Mouse (Mus musculus): ENCODE data around the gene R3hdml.

The R3hdml gene

DNA sequence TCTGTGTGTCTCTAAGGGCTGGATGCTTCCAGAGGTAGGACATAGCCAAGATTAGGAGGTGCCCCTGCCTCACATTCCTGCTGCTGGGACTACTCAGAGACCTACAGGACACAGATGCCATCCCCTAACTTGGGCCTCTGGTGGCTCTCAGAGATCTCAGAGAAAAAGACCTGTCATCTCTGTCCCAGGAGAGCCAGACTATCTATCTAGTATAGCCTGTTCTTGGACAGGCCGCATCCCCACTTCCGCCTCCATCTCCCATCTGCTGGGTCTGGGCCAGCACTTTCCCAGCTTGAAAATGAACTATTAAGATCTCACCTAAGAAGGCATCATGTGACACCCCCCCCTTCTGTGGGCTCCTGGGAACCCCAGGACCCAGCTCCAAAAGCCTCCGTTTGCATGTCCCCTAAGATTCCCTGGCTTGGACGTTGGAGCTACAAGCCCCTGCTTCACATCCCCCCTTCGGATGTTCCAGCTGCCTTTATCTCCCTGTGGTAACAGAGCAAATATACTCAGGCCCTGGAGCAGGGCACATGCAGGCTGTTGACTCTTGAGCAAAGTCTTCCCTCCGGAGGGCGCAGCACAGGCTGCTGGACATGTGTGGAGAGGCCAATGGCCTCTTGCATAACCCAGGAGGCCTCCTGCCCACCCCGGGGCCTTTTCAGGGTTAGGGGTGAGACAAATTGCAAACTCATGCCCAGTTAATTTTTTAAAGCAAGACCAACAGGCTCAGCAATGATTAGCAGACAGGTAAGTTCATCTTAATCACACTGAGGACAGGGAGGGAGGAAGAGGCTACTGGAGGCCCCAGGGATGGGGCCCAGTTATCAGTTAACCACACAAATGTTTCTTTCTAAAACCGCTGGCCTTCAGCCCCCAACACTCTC is 48.4 kb downstream of the R3hdml start:
- DNase-seq (ENCODE audit: low spot score), result no peak

DNA sequence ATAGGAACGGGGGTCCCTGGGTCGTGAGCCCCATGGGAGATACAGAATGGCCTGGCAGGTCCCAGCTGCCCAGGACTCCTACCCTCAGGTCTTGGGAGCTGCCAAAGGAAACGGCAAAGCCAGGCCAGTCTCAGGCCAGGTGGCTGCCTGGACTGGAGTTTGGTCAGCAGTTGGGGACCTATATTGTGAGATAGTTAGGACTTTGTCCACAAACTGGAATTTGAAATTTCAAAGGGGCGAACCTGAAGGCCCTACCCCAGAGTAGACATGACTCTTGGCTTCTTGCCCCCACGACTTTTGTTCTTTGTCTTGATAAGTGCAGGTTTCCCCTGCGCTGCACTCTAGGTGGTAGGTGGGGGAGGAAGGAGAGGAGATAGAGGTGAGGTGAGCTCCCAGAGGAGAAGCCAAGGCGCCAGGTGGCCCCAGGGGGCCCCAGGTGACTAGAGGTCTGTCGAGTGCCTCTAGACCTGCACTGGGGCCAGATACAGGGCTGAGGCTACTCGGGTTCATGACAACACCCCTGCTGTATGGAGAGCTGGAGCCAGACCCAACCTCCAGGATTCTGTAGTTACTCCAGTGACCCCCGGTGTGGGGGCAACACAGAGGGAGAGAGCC is 49.6 kb downstream of the R3hdml start:
- no peak for DNase-seq (ENCODE audit: low spot score)

DNA sequence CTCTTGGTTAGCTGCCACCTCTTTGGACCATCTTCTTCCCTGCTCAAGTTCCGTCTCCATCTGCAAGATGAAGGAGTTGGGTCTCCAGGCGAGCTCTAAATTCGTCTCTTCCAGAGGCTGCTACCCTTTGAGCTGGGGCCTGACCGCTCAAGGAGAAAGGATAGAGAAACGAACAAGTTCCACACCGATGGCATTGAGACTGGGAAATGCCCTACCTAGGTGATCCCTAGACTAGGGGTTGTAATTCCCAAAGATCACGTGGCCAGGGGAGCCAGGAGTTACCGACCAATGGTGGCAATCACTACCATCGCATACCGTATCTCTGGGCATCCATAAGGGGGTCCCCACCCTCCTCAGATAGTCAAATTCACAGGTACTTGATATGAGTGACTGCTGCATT is 50.6 kb downstream of the R3hdml start:
- no peak for DNase-seq (ENCODE audit: low spot score)

DNA sequence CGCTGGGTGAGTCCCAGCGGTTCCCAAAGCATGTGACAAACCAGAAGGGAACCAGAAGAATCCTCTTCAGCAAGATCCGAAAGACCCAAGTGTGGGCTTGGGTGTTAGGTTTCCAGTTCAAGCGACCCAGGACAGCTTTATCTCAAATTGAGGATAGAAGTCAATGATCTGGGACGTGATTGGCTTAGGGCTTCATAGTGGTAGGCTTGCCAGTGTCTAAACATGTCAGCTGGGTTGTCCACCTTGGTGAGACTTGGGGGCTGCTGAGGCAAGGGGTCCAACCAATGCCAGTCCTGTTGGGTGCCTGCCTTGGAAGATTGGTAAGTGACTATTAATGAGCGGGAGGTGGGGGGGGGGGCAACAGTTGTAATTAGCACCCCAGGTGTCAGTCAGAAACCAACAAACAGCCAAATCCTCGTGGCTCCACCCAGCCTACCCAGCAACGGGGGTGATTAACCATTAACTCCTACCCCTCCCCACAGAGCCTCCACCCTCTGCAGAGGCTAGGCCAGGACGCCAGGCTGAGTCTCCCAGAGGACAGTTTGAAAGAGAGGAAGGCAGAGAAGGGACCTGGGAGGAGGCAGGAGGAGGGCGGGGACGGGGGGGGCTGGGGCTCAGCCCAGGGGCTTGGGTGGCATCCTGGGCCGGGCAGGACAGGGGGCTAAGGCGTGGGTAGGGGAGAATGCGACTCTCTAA is 54.7 kb downstream of the R3hdml start:
- DNase-seq (ENCODE audit: low spot score), result no peak

DNA sequence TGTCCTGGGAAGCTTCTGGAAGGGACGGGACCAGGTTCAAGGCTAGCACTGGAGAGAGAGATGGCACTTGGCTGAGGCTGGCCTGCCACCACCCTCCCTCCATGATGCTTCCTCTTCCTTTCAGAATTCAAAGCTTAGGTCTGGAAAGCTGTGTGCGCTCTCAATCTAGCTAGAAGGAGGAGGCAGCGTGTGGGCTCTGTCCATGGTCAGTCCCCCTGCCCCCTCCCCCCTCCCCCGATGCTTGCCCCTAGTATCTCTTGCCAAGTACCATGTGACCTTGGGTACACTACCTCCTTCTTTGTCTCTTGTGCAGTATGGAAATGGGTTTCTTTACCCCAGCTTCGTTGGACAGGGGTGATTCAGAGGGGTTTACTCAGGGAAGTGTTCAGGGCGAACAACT is 56.7 kb downstream of the R3hdml start:
- no peak for DNase-seq (ENCODE audit: low spot score)

DNA sequence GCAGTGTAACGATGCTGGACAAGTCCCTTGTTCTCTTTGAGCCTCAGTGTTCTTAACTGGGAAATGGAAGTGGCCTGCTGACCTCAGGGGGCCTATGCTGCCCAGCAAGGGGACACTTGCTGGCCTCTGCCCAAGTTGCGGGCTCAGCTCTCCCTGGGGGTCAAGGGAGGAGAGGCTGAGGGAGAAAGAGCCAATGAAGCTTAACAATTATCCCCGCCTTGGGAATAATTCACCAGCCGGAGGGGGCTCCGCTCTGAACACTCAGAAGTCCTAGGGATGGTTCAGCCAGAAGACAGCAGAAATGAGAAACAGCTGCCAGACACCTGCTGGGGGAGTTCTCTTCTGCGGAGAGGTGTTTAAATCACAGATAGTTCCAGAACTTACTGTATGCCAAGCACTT is 57.7 kb downstream of the R3hdml start:
- no peak for DNase-seq (ENCODE audit: low spot score)

All from adipocyte (in vitro differentiated cells).